Mouse (Mus musculus): ENCODE measurements at regions not wholly inside any gene's neighbourhood (a gene's known extent, or its start where the extent isn't known, plus 50 kb on each side); places are given as distances from the start of the nearest gene placed in this dataset.

DNA sequence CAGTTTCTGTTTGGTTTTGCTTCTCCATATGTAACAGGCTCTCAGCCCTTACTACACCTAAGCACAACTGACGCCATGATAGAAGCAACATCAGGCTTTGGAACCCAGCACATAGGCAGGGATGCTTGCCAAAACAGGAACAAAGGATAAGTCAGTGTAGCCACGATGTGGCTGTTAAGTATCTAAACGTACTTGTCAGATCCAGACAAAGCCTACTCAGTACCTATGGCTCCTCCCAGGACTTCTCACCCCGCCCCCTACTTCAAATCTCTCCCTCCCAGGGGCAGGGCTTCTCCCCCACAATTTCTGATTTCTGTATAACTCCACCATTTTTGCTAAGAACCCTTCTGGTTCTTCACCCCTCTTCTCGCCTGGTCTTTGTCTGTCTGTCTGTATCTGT, 93.4 kb upstream of the Fam174b start:
- ATAC-seq (replicated peaks; ENCODE audit: insufficient number of reproducible peaks, low FRiP score, low TSS enrichment) = no peak
- no peaks in the 10 kb centered on the region; the same call in 1 of the 2 replicates for H3K9me3 ChIP-seq (replicated peaks; ENCODE audit: control insufficient read depth, low read length)
- no peaks in the 10 kb centered on the region for H3K36me3 ChIP-seq (ENCODE audit: control insufficient read depth, insufficient read depth, low read length)
- H3K4me1 ChIP-seq (ENCODE audit: control insufficient read depth, insufficient read depth, low read length) = no peaks in the 10 kb centered on the region
- H3K9ac ChIP-seq (ENCODE audit: low read depth, low read length) = no peak overlapping the region
- H3K4me3 ChIP-seq (ENCODE audit: low read depth, low read length) = no peak overlapping the region
- 65% methylated on average over 5 of the region's 5 CpGs for WGBS (ENCODE audit: insufficient replicate concordance)
- no peak overlapping the region for H3K27ac ChIP-seq (ENCODE audit: low read depth, low read length)
- H3K4me2 ChIP-seq = no peak overlapping the region
- H3K27me3 ChIP-seq (ENCODE audit: control insufficient read depth, insufficient read depth, low read length) = no peaks in the 10 kb centered on the region

DNA sequence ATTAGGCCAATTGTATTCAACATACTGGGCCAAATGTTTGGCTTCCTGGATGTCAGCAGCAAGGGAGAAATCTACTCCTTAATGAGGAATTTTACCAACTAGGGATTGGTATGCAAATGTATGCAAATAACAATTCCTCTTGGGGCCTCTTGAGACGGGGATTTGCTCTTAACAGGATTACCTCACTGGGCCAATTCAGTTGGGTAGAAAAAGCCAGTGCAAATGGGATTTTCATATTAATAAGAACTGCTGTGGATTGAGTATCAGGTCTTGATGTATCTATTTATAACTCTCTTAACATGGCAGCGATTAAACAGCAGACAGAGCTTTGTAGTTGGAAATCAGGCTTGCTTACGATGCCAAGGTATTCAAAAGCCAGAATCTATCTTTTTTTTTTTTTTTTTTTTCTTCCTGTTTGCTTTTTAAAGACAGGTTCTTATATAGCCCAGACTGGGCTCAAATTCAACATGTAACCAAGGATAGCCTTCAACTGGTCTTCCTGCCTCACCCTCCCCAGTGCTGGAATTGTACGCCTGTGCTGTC, 95.7 kb upstream of the Fam174b start:
- ATAC-seq (replicated peaks; ENCODE audit: insufficient number of reproducible peaks, low FRiP score, low TSS enrichment) = no peak
- no peak overlapping the region for H3K4me2 ChIP-seq
- 54% methylated on average over 4 of the region's 4 CpGs for WGBS (ENCODE audit: insufficient replicate concordance)
- H3K9ac ChIP-seq (ENCODE audit: low read depth, low read length) = no peak overlapping the region
- H3K4me3 ChIP-seq (ENCODE audit: low read depth, low read length) = no peak overlapping the region
- H3K27ac ChIP-seq (ENCODE audit: low read depth, low read length) = no peak overlapping the region
- no peaks in the 10 kb centered on the region for H3K36me3 ChIP-seq (ENCODE audit: control insufficient read depth, insufficient read depth, low read length)
- no peaks in the 10 kb centered on the region for H3K9me3 ChIP-seq (replicated peaks; ENCODE audit: control insufficient read depth, low read length)
- no peaks in the 10 kb centered on the region for H3K4me1 ChIP-seq (ENCODE audit: control insufficient read depth, insufficient read depth, low read length)
- no peaks in the 10 kb centered on the region for H3K27me3 ChIP-seq (ENCODE audit: control insufficient read depth, insufficient read depth, low read length)

DNA sequence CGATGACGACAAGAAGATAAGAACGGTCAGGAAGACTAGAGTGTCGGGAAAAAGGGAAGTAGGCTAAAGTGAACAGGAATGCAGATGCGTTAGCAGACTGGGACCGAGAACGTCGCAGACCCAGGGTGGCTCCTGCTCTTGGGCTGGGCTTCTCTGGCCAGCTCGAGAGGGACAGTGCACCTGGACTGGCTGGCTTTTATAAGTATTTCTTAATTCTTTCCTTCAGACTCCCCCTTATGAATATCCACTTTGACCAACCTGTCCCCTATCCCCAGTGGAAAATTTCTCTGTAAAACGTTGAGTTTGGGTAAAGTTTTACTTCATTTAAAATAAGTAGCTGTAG, 96.1 kb upstream of the Fam174b start:
- no peak overlapping the region for H3K27ac ChIP-seq (ENCODE audit: low read depth, low read length)
- H3K9me3 ChIP-seq (replicated peaks; ENCODE audit: control insufficient read depth, low read length) = no peaks in the 10 kb centered on the region
- no peak overlapping the region for H3K9ac ChIP-seq (ENCODE audit: low read depth, low read length)
- no peaks in the 10 kb centered on the region for H3K4me1 ChIP-seq (ENCODE audit: control insufficient read depth, insufficient read depth, low read length)
- H3K36me3 ChIP-seq (ENCODE audit: control insufficient read depth, insufficient read depth, low read length) = no peaks in the 10 kb centered on the region
- H3K27me3 ChIP-seq (ENCODE audit: control insufficient read depth, insufficient read depth, low read length) = no peaks in the 10 kb centered on the region
- 42% methylated on average over 10 of the region's 10 CpGs for WGBS (ENCODE audit: insufficient replicate concordance)
- ATAC-seq (replicated peaks; ENCODE audit: insufficient number of reproducible peaks, low FRiP score, low TSS enrichment) = no peak
- no peak overlapping the region for H3K4me3 ChIP-seq (ENCODE audit: low read depth, low read length)
- no peak overlapping the region for H3K4me2 ChIP-seq

DNA sequence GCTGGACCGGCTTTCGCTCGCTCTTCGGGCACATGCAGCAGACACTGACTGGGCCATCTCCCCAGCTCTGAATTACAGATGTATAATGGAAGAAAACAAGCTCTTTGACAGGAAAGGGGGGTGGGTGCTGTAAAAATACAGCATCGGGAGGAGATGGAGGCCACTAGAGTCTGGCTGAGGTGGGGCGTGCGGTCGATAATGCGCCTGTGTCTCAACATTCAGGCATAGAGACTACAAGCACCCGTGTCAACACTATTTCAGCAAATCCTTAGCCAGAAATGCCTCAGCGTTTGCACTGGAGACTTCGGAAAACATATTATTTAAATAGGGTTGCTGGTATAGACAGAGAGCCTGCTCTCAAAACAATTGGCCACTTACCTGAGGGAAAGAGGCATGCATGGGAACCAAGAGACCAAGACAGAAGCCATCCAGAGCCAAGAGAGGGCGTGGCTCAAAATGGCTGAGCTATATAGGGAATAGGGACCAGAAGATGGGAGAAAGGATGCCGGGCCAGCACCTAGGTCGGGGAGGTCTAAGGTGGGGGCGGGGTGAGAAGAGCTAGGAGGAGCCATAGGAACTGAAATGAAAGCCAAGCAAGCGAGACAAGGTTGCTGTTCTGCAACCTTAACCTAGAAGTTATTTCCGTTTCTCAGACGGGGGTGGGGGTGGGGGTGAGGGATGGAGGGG, 96.7 kb upstream of the Fam174b start:
- no peak overlapping the region for H3K4me2 ChIP-seq
- no peaks in the 10 kb centered on the region for H3K9me3 ChIP-seq (replicated peaks; ENCODE audit: control insufficient read depth, low read length)
- H3K27me3 ChIP-seq (ENCODE audit: control insufficient read depth, insufficient read depth, low read length) = no peaks in the 10 kb centered on the region
- H3K9ac ChIP-seq (ENCODE audit: low read depth, low read length) = no peak overlapping the region
- no peaks in the 10 kb centered on the region for H3K36me3 ChIP-seq (ENCODE audit: control insufficient read depth, insufficient read depth, low read length)
- whole genome bisulfite sequencing (ENCODE audit: insufficient replicate concordance) = 76% methylated on average over 19 of the region's 19 CpGs
- no peak for ATAC-seq (replicated peaks; ENCODE audit: insufficient number of reproducible peaks, low FRiP score, low TSS enrichment)
- H3K27ac ChIP-seq (ENCODE audit: low read depth, low read length) = no peak overlapping the region
- no peak overlapping the region for H3K4me3 ChIP-seq (ENCODE audit: low read depth, low read length)
- H3K4me1 ChIP-seq (ENCODE audit: control insufficient read depth, insufficient read depth, low read length) = no peaks in the 10 kb centered on the region

DNA sequence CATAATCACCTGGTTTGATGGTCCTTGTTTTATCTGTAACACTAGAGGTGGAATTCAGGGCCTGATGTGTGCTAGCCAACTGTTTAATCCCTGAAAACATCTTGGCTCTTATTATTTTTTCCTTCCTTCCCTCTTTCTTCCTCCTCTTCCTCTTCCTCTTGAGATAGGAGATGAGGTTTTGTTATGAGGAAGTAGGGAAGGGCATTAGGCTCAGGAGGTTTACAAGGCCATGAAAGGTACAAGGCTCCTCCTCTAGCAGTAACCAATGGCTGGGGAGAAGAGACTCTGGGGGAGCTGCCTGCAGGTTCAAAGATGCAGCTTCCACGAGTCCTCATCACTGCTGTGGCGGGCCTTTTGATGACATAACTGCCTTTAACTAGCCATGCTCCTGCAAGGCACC, 98.6 kb upstream of the Chd2 start:
- H3K27me3 ChIP-seq (ENCODE audit: control insufficient read depth, insufficient read depth, low read length) = no peaks in the 10 kb centered on the region
- no peak overlapping the region for H3K4me2 ChIP-seq
- H3K27ac ChIP-seq (ENCODE audit: low read depth, low read length) = no peak overlapping the region
- no peaks in the 10 kb centered on the region for H3K9me3 ChIP-seq (replicated peaks; ENCODE audit: control insufficient read depth, low read length)
- no peak overlapping the region for H3K4me3 ChIP-seq (ENCODE audit: low read depth, low read length)
- no peaks in the 10 kb centered on the region for H3K36me3 ChIP-seq (ENCODE audit: control insufficient read depth, insufficient read depth, low read length)
- ATAC-seq (replicated peaks; ENCODE audit: insufficient number of reproducible peaks, low FRiP score, low TSS enrichment) = no peak
- H3K9ac ChIP-seq (ENCODE audit: low read depth, low read length) = no peak overlapping the region
- WGBS (ENCODE audit: insufficient replicate concordance) = 51% methylated on average over 2 of the region's 2 CpGs
- no peaks in the 10 kb centered on the region for H3K4me1 ChIP-seq (ENCODE audit: control insufficient read depth, insufficient read depth, low read length)

DNA sequence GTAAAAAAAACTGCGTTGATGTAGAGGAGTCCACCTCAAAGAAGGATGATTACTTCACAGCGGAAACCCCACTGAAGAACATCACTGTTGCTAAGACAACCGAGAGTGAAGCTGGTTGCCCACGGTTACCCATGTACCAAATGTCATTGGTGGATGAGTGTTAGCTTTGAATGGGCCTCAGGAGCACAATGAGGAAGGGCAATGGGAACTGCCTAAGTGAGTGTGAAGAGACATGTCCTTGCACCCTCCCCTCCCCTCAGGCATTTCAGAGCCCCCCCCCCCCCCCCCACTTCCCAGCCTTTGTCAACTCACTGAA, 96.1 kb upstream of the Chd2 start:
- Histone ChIP-seq H3K9ac (ENCODE audit: low read depth, low read length) (no peak overlapping the region), H3K4me1 (ENCODE audit: control insufficient read depth, insufficient read depth, low read length) (no peaks in the 10 kb centered on the region), H3K36me3 (ENCODE audit: control insufficient read depth, insufficient read depth, low read length) (no peaks in the 10 kb centered on the region), H3K27me3 (ENCODE audit: control insufficient read depth, insufficient read depth, low read length) (no peaks in the 10 kb centered on the region), H3K4me3 (ENCODE audit: low read depth, low read length) (no peak overlapping the region), H3K27ac (ENCODE audit: low read depth, low read length) (no peak overlapping the region), H3K9me3 (replicated peaks; ENCODE audit: control insufficient read depth, low read length) (no peaks in the 10 kb centered on the region), H3K4me2 (no peak overlapping the region)
- ATAC-seq (replicated peaks; ENCODE audit: insufficient number of reproducible peaks, low FRiP score, low TSS enrichment) = no peak
- 76% methylated on average over 4 of the region's 4 CpGs for WGBS (ENCODE audit: insufficient replicate concordance)

DNA sequence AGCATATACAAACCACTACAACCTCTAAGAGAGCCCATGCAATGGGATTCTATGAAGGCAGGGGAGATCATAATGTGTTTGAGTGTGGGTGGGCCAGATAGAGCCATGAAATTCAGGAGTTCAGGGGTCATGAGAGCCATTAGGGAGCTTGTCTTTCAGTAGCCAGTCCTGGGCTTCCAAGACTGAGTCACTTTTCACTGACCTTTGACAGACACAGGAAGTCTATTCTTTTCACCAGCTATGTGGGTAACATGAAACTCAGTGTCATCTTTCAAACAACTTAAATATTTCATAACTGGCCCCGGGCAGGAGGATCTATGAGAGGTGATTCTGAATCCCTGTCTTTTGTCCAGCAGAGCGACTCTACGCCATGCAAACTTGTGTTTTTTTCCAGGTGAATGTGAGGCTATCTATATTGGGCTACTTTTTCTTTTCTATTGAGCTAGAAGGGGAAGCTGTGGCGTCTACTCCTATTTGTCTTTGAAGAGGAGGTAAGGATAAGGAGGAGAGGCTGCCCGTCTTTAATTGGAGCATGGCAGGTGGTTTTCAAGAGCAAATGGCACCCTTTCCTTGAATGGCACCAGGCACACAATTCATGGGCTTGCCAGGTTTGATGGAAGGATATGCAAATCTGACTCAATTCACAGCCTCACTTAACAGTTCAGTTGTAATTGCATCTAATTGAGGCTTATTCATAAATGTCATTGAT, 95.6 kb upstream of the Chd2 start:
- H3K4me3 ChIP-seq (ENCODE audit: low read depth, low read length) = no peak overlapping the region
- H3K36me3 ChIP-seq (ENCODE audit: control insufficient read depth, insufficient read depth, low read length) = no peaks in the 10 kb centered on the region
- H3K27me3 ChIP-seq (ENCODE audit: control insufficient read depth, insufficient read depth, low read length) = no peaks in the 10 kb centered on the region
- H3K4me1 ChIP-seq (ENCODE audit: control insufficient read depth, insufficient read depth, low read length) = no peaks in the 10 kb centered on the region
- no peak overlapping the region for H3K9ac ChIP-seq (ENCODE audit: low read depth, low read length)
- H3K4me2 ChIP-seq = no peak overlapping the region
- no peaks in the 10 kb centered on the region for H3K9me3 ChIP-seq (replicated peaks; ENCODE audit: control insufficient read depth, low read length)
- no peak overlapping the region for H3K27ac ChIP-seq (ENCODE audit: low read depth, low read length)
- WGBS (ENCODE audit: insufficient replicate concordance) = 74% methylated on average over 5 of the region's 5 CpGs
- ATAC-seq (replicated peaks; ENCODE audit: insufficient number of reproducible peaks, low FRiP score, low TSS enrichment) = no peak

DNA sequence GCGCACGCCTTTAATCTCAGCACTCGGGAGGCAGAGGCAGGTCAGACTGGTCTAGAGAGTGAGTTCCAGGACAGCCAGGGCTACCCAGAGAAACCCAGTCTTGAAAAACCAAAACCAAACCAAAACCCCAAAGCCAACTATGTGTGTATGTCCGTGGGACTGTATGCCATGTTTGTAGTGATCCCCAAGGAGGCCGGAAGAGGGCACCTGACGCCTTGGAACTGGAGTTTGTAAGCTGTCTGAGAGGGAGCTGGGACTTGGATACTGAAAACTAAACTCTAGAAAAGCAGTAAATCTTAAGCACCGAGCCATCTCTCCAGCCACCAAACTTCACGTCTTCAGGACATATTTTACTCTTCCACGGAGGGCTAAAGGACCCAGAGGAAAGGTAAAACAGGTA, 93.8 kb upstream of the Chd2 start:
- Histone ChIP-seq H3K27ac (ENCODE audit: low read depth, low read length) (no peak overlapping the region), H3K4me1 (ENCODE audit: control insufficient read depth, insufficient read depth, low read length) (0 out of 2 replicates have a peak, but pooled peaks cover 3% of the 10 kb centered on the region), H3K4me2 (no peak overlapping the region), H3K4me3 (ENCODE audit: low read depth, low read length) (no peak overlapping the region), H3K9me3 (replicated peaks; ENCODE audit: control insufficient read depth, low read length) (no peaks in the 10 kb centered on the region), H3K9ac (ENCODE audit: low read depth, low read length) (no peak overlapping the region), H3K27me3 (ENCODE audit: control insufficient read depth, insufficient read depth, low read length) (no peaks in the 10 kb centered on the region), H3K36me3 (ENCODE audit: control insufficient read depth, insufficient read depth, low read length) (no peaks in the 10 kb centered on the region)
- WGBS (ENCODE audit: insufficient replicate concordance) = 86% methylated on average over 9 of the region's 9 CpGs
- no peak for ATAC-seq (replicated peaks; ENCODE audit: insufficient number of reproducible peaks, low FRiP score, low TSS enrichment)

DNA sequence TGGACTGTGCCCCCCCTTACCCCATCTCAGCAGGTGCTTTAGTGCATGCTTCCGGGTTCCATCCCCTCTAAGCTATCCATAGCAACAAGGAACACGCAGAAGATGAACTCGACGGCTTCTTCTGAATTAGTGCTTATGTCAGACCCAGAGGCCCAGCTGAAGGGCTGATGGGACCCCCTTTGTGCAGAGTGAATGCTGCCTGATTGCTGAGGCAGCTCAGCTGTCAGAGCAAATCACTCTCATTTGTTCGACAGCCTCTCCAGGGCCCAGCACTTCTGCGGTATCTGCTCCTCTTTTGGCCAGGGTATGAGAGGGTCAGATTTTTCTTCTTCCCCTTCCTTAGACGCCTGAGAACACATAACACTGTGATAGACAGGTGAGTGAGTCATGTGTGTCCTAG, 89.2 kb upstream of the Chd2 start:
- Histone ChIP-seq H3K4me3 (ENCODE audit: low read depth, low read length) (no peak overlapping the region), H3K27me3 (ENCODE audit: control insufficient read depth, insufficient read depth, low read length) (no peaks in the 10 kb centered on the region), H3K9ac (ENCODE audit: low read depth, low read length) (no peak overlapping the region), H3K9me3 (replicated peaks; ENCODE audit: control insufficient read depth, low read length) (no peaks in the 10 kb centered on the region), H3K27ac (ENCODE audit: low read depth, low read length) (no peak overlapping the region), H3K36me3 (ENCODE audit: control insufficient read depth, insufficient read depth, low read length) (no peaks in the 10 kb centered on the region), H3K4me1 (ENCODE audit: control insufficient read depth, insufficient read depth, low read length) (0 out of 2 replicates have a peak, but pooled peaks cover 5% of the 10 kb centered on the region), H3K4me2 (no peak overlapping the region)
- WGBS (ENCODE audit: insufficient replicate concordance) = 55% methylated on average over 7 of the region's 7 CpGs
- no peak for ATAC-seq (replicated peaks; ENCODE audit: insufficient number of reproducible peaks, low FRiP score, low TSS enrichment)

Measured in heart, embryonic 11.5 days (tissue).